Mouse (Mus musculus) mature B cell (primary cell): ENCODE measurements around the gene Ceacam10.
"Not testable (repeated sequence)": the region's sequence is repeated elsewhere in the genome, so short reads cannot be mapped to it uniquely, and the experiment has no call there.

Experiments
- in situ Hi-C: fragments of 300-500 bp; cut with MboI; formaldehyde crosslinking; loops from 2 replicates; pipeline ENCODE4 v1.14.3; 2019

Ceacam10 gene

GRCm38 (mm10) chr7:24776918-24777317 lies at the start of gene Ceacam10:
Gene Ceacam10 (plus strand): TSS chr7:24777206.
- in situ Hi-C loops: not testable (repeated sequence)

GRCm38 (mm10) chr7:24735970-24736670 lies 40.9 kb upstream of the Ceacam10 start:
- in situ Hi-C loops: no loop called here

- in situ Hi-C loops: no loop called here
Observed at GRCm38 (mm10) chr7:24750695-24751094, 26.3 kb upstream of the Ceacam10 start.

- in situ Hi-C loops: no loop called here
Observed at GRCm38 (mm10) chr7:24751610-24752009, 25.4 kb upstream of the Ceacam10 start.

GRCm38 (mm10) chr7:24753476-24753875 lies 23.5 kb upstream of the Ceacam10 start:
- in situ Hi-C loops: no loop called here

- in situ Hi-C loops: no loop called here
Observed at GRCm38 (mm10) chr7:24758520-24758919, 18.5 kb upstream of the Ceacam10 start.

GRCm38 (mm10) chr7:24760211-24760610 lies 16.8 kb upstream of the Ceacam10 start, which contains the start of gene Cd177:
Gene Cd177 (minus strand): TSS chr7:24760311.
- in situ Hi-C loops: no loop called here

- in situ Hi-C loops: no loop called here
Observed at GRCm38 (mm10) chr7:24761161-24761560, 15.8 kb upstream of the Ceacam10 start.

GRCm38 (mm10) chr7:24762574-24762973 lies 14.4 kb upstream of the Ceacam10 start:
- in situ Hi-C loops: no loop called here

GRCm38 (mm10) chr7:24771361-24771760 lies 5.6 kb upstream of the Ceacam10 start:
- in situ Hi-C loops: no loop called here

- in situ Hi-C loops: no loop called here
Observed at GRCm38 (mm10) chr7:24773942-24774535, 3.0 kb upstream of the Ceacam10 start.

GRCm38 (mm10) chr7:24776145-24776544 lies 861 bp upstream of the Ceacam10 start:
- in situ Hi-C loops: no loop called here

- in situ Hi-C loops: no loop called here
Observed at GRCm38 (mm10) chr7:24797918-24798317, 20.9 kb downstream of the Ceacam10 start.

- in situ Hi-C loops: no loop called here
Observed at GRCm38 (mm10) chr7:24802149-24802767, 25.3 kb downstream of the Ceacam10 start.

- in situ Hi-C loops: no loop called here
Observed at GRCm38 (mm10) chr7:24804826-24805225, 27.8 kb downstream of the Ceacam10 start.

GRCm38 (mm10) chr7:24809041-24809440 lies 32.0 kb downstream of the Ceacam10 start:
- in situ Hi-C loops: no loop called here

GRCm38 (mm10) chr7:24817502-24817901 lies 40.5 kb downstream of the Ceacam10 start:
- in situ Hi-C loops: loop anchor here (10.0 kb wide), 1 partner anchor 127 kb away; the partner anchor contains the start of gene Gm4881

- in situ Hi-C loops: loop anchor here (5.0 kb wide), 1 partner anchor 143 kb away; no protein-coding TSS in a partner anchor
Observed at GRCm38 (mm10) chr7:24824452-24824851, 47.4 kb downstream of the Ceacam10 start.

GRCm38 (mm10) chr7:24827181-24827580 lies 50.2 kb downstream of the Ceacam10 start:
- in situ Hi-C loops: no loop called here
